Mouse (Mus musculus) MEL (cell line): Measurements from ENCODE around the gene 1500009C09Rik.

Experiments used
- HCFC1 ChIP-seq: IDR thresholded peaks from 2 replicates; pipeline ENCODE4 v1.6.1; 2012; ENCODE audit warnings: low read depth, mild to moderate bottlenecking, inconsistent platforms, low read length, improper control_type of control experiment, moderate library complexity
- POLR2A ChIP-seq, 2 experiments: IDR thresholded peaks; 2 replicates each; pipeline ENCODE4 v1.6.1; 2011 to 2012; ENCODE audit warnings: low read length in 2 of 2, mild to moderate bottlenecking in 2 of 2, control low read depth in 1 of 2, improper control_type of control experiment in 1 of 2, low read depth in 1 of 2, moderate library complexity in 1 of 2; ENCODE audit not compliant: control insufficient read depth in 1 of 2, insufficient read depth in 1 of 2, poor library complexity in 1 of 2

DNA sequence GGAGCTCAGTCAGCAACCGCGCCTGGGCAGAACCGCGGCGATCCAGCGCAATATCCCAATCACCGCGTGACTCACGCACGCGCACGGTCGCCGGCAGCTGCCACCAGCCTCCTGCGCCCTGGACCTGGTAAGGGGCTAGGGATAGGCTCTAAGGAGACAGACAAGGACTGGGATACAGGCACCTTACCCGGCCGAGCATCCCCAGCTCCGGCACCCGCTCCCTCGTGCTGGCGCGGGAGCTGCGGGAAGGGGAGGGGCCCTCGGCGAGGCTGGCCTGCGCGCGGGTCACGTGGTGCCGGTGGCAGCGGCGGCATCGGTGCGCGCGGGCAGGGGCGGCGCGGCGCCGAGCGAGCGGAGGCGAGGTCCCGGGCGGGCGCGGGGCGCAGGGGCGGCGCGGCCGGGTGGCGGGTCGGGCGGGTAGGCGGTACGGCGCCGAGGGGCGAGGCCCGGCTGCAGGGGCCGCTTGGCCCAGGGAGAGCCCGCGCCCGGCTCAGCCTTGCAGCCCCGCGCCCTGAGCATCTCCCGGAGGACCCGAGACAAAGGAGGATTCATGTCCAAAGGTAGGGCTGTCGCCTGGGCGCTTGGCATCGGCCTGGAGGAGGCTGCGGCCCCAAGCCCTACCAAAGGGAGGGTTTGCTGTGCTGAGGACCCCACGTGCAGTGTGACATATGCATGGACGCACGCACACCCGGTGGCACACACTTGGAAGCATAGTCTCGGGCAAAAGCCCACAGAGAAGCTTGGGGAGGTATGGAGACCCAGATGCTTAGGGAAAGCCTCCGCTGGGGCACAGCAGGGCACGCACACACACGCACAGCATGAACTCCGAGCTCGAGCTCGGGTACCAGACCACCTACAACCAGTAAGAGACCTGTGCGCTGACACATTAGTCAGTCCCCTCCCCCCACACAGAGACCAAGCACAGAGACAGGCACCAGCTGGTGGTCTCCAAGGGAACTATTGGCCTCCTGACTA, 23.0 kb downstream of the 1500009C09Rik start:
- no peak for TF ChIP-seq POLR2A (IDR thresholded peaks at IDR 0.05; ENCODE audit: control insufficient read depth in 1 of 2, insufficient read depth in 1 of 2, low read depth in 1 of 2, low read length in 2 of 2, poor library complexity in 1 of 2)
- TF ChIP-seq HCFC1 = no peak
